Mouse (Mus musculus): ENCODE results near the gene Vps26a. TPM values are rescaled to one million over a fixed set of nuclear protein-coding genes. Genes with fewer than 3 reads are reported as not detected.
A peak's percentile ranks its signal among the peaks of the same experiment; 100 is the strongest.

The Vps26a gene
- polyA plus RNA-seq, 1 experiment from 2014 or later: 72.8 TPM

GRCm38 (mm10) chr10:62450280-62450640 lies 36.3 kb downstream of the Vps26a start:
- peak overlapping the region; percentile 93 for H3K9ac ChIP-seq (replicated peaks)
- peak overlapping the region; percentile 88 for H3K4me3 ChIP-seq (replicated peaks)
- H3K4me1 ChIP-seq (replicated peaks): peaks cover 14% of the 10 kb centered on the region
- no peaks in the 10 kb centered on the region for H3K27me3 ChIP-seq
- peak overlapping the region; percentile 77; the same call in 1 of the 2 replicates for H3K27ac ChIP-seq
- peaks cover 31% of the 10 kb centered on the region for H3K36me3 ChIP-seq
- ATAC-seq (ENCODE audit: insufficient number of reproducible peaks, insufficient read depth, low FRiP score, low TSS enrichment, low read depth): 0 out of 2 replicates have a peak, but pooled peaks have one; percentile 4
- H3K4me2 ChIP-seq: peak overlapping the region; percentile 60
- WGBS: 41% methylated on average over 18 of the region's 18 CpGs
- H3K9me3 ChIP-seq: no peaks in the 10 kb centered on the region

- Histone ChIP-seq H3K9ac (replicated peaks) (peak within 1 kb of the TSS; percentile 93), H3K4me3 (replicated peaks) (peak within 1 kb of the TSS; percentile 88), H3K4me1 (replicated peaks) (peaks cover 14% of the 10 kb centered on the region), H3K9me3 (no peaks in the 10 kb centered on the region), H3K27me3 (no peaks in the 10 kb centered on the region), H3K36me3 (peaks cover 32% of the 10 kb centered on the region), H3K4me2 (peak within 1 kb of the TSS; percentile 60), H3K27ac (peak within 1 kb of the TSS; percentile 77)
- ATAC-seq (ENCODE audit: insufficient number of reproducible peaks, insufficient read depth, low FRiP score, low TSS enrichment, low read depth): peak; percentile 84
- under 1% methylated on average over 73 of the region's 73 CpGs for WGBS
Measured at GRCm38 (mm10) chr10:62449364-62450279, 37.0 kb downstream of the Vps26a start, which contains the start of the genes 4930507D05Rik and Supv3l1. Gene 4930507D05Rik (plus strand): TSS chr10:62449489. Gene Supv3l1 (minus strand): TSS chr10:62449738.

DNA sequence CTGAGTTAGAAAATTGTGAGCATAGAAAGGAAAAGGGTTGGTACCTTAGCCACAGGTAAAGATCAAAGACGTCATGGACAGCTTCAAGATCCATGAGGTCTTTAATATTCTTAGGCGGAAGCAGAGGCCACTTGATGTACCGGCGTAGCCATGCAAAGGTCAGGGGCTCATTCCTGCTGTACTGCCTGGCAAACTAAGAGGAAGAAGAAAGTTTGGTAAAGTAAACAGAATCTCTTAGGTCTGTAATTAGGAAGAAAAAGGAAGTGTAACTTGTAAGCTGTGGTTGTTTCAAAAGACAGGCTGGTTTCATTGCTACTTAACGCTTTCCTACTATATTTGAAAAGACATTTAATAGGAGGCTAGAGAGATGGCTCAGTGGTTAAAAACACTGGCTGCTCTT lies 56.2 kb downstream of the Vps26a start:
- no peak for ATAC-seq (ENCODE audit: insufficient number of reproducible peaks, insufficient read depth, low FRiP score, low TSS enrichment, low read depth)
- Histone ChIP-seq H3K36me3 (peaks cover 77% of the 10 kb centered on the region), H3K9me3 (no peaks in the 10 kb centered on the region), H3K4me3 (replicated peaks) (no peak overlapping the region), H3K4me1 (replicated peaks) (peaks cover 13% of the 10 kb centered on the region), H3K27me3 (no peaks in the 10 kb centered on the region), H3K4me2 (no peak overlapping the region), H3K9ac (replicated peaks) (no peak overlapping the region), H3K27ac (no peak overlapping the region)
- WGBS: 96% methylated on average over 5 of the region's 5 CpGs

- H3K4me3 ChIP-seq (replicated peaks): no peak overlapping the region
- peak; percentile 86 for ATAC-seq (ENCODE audit: insufficient number of reproducible peaks, insufficient read depth, low FRiP score, low TSS enrichment, low read depth)
- H3K4me2 ChIP-seq: no peak overlapping the region
- H3K27me3 ChIP-seq: no peaks in the 10 kb centered on the region
- no peak overlapping the region for H3K9ac ChIP-seq (replicated peaks)
- 31% methylated on average over 9 of the region's 9 CpGs for WGBS
- H3K4me1 ChIP-seq (replicated peaks): peaks cover 34% of the 10 kb centered on the region
- peaks cover 28% of the 10 kb centered on the region for H3K36me3 ChIP-seq
- H3K27ac ChIP-seq: peak overlapping the region; percentile 71
- no peaks in the 10 kb centered on the region for H3K9me3 ChIP-seq
Measured at GRCm38 (mm10) chr10:62425081-62425871, 61.3 kb downstream of the Vps26a start.

DNA sequence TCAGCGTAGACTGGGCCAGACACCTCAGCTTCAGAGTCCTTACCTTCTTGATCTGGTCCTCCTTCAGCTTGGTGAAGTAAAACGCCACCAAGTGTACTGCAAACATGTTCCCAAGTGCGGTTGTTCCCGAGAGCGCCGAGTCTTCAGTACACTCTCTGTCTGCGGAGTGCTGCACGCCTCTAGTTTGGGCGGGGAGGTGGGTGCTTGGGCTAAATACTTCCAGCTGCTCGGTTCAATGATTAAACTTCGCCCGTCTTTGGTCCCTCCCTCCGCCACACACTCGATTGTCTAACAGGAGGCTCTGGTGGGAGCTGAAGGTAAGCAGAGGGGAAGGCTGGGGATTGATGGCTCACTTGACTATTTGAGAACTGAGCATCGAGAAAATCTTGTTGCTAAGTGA lies 64.3 kb downstream of the Vps26a start, which contains the start of gene Hkdc1:
Gene Hkdc1, minus strand, starts transcription at position 237 of the 400 bp plus-strand sequence.
- H3K4me2 ChIP-seq: peak within 1 kb of the TSS; percentile 15; the same call in 1 of the 2 replicates
- H3K27me3 ChIP-seq: no peaks in the 10 kb centered on the region
- H3K9me3 ChIP-seq: no peaks in the 10 kb centered on the region
- H3K4me3 ChIP-seq (replicated peaks): no peak within 1 kb of the TSS
- peak within 1 kb of the TSS; percentile 56; the same call in 1 of the 2 replicates for H3K27ac ChIP-seq
- no peaks in the 10 kb centered on the region for H3K36me3 ChIP-seq
- H3K4me1 ChIP-seq (replicated peaks): peaks cover 34% of the 10 kb centered on the region
- WGBS: 25% methylated on average over 15 of the region's 15 CpGs
- ATAC-seq (ENCODE audit: insufficient number of reproducible peaks, insufficient read depth, low FRiP score, low TSS enrichment, low read depth): peak; percentile 48; the same call in 1 of the 2 replicates
- 0 out of 2 replicates have a peak within 1 kb of the TSS, but pooled peaks have one; percentile 12 for H3K9ac ChIP-seq (replicated peaks)

DNA sequence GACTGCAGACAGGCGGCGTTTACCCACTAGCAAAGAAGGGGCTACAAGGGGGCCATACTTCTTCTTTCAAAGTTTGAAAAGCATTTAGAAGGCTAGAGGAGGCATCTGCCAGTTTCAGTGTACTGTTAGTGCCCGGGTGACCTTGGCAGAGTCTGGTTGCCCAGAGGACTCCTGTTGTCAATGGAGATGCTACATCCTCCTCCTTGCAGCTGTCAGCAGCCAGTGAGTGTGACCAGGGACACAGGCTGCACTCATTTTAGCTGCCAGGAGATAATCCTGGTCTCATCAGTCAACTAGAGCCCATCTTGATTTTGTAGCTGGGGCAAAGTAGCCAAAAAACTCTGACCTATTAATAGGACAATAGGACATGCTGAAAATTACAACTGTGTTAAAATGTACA lies 65.5 kb downstream of the Vps26a start:
- Histone ChIP-seq H3K4me1 (replicated peaks) (peaks cover 28% of the 10 kb centered on the region), H3K27ac (no peak overlapping the region), H3K9ac (replicated peaks) (no peak overlapping the region), H3K4me3 (replicated peaks) (no peak overlapping the region), H3K27me3 (no peaks in the 10 kb centered on the region), H3K36me3 (no peaks in the 10 kb centered on the region), H3K4me2 (no peak overlapping the region), H3K9me3 (no peaks in the 10 kb centered on the region)
- WGBS: 90% methylated on average over 3 of the region's 3 CpGs
- ATAC-seq (ENCODE audit: insufficient number of reproducible peaks, insufficient read depth, low FRiP score, low TSS enrichment, low read depth): no peak

DNA sequence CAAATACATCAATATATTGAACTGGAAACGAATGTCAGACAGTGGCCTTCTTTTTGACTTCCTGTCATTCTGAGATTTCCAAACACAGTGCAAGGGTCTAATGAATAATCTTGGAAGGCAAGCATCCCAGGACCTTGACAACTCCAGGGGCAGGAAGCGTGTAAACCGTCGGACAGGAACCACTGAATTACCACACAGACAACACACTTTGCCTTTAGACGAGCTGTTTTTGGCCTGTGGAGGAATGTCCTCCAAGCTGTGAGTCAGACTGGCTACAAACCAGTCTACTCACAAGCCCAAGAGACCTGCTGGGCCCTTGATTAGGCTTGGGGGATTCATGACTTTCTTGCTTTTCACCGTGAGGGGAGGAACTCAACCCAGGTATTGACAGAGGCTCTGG lies 66.2 kb downstream of the Vps26a start:
- no peak overlapping the region for H3K4me2 ChIP-seq
- no peak for ATAC-seq (ENCODE audit: insufficient number of reproducible peaks, insufficient read depth, low FRiP score, low TSS enrichment, low read depth)
- no peak overlapping the region for H3K27ac ChIP-seq
- no peak overlapping the region for H3K9ac ChIP-seq (replicated peaks)
- no peak overlapping the region for H3K4me3 ChIP-seq (replicated peaks)
- peaks cover 20% of the 10 kb centered on the region for H3K4me1 ChIP-seq (replicated peaks)
- no peaks in the 10 kb centered on the region for H3K27me3 ChIP-seq
- H3K36me3 ChIP-seq: no peaks in the 10 kb centered on the region
- 69% methylated on average over 6 of the region's 6 CpGs for WGBS
- H3K9me3 ChIP-seq: no peaks in the 10 kb centered on the region

GRCm38 (mm10) chr10:62419422-62419821 lies 67.2 kb downstream of the Vps26a start:
- H3K9me3 ChIP-seq: no peaks in the 10 kb centered on the region
- H3K4me1 ChIP-seq (replicated peaks): peaks cover 11% of the 10 kb centered on the region
- no peak overlapping the region for H3K9ac ChIP-seq (replicated peaks)
- no peaks in the 10 kb centered on the region for H3K36me3 ChIP-seq
- WGBS: 78% methylated on average over 5 of the region's 5 CpGs
- H3K27me3 ChIP-seq: no peaks in the 10 kb centered on the region
- H3K4me3 ChIP-seq (replicated peaks): no peak overlapping the region
- ATAC-seq (ENCODE audit: insufficient number of reproducible peaks, insufficient read depth, low FRiP score, low TSS enrichment, low read depth): no peak
- H3K4me2 ChIP-seq: no peak overlapping the region
- H3K27ac ChIP-seq: no peak overlapping the region

GRCm38 (mm10) chr10:62418831-62419356 lies 67.7 kb downstream of the Vps26a start:
- no peak overlapping the region for H3K27ac ChIP-seq
- no peaks in the 10 kb centered on the region for H3K27me3 ChIP-seq

DNA sequence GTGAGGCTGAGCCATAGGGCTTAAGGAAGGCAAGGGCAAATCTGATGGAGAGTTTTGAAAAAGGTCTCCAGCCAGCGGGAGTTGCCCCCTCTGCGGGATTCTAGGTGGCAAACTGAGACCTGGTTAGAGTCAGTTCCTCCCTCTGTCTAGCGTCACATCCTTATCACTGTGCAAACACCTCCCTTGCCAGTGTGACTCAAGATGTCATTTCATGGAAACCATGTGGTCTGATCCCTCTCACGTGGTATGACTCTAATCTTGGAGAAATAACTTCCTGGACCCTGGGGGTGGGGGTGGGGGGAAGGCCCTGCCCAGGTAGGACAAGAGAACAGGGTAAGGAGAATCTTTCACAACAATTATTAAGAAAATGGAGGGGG lies 73.0 kb downstream of the Vps26a start:
- 28% methylated on average over 4 of the region's 4 CpGs for WGBS

More at GRCm38 (mm10) chr10:62418831-62419356, 67.7 kb downstream of the Vps26a start:
- H3K9me3 ChIP-seq: no peaks in the 10 kb centered on the region
- 76% methylated on average over 7 of the region's 7 CpGs for WGBS
- peaks cover 9% of the 10 kb centered on the region for H3K4me1 ChIP-seq (replicated peaks)
- no peak overlapping the region for H3K4me2 ChIP-seq
- H3K9ac ChIP-seq (replicated peaks): no peak overlapping the region
- no peak overlapping the region for H3K4me3 ChIP-seq (replicated peaks)
- H3K36me3 ChIP-seq: no peaks in the 10 kb centered on the region
- no peak for ATAC-seq (ENCODE audit: insufficient number of reproducible peaks, insufficient read depth, low FRiP score, low TSS enrichment, low read depth)

More for the DNA sequence above, 73.0 kb downstream of the Vps26a start:
- no peak overlapping the region for H3K4me3 ChIP-seq (replicated peaks)
- no peak overlapping the region for H3K9ac ChIP-seq (replicated peaks)
- no peak overlapping the region for H3K27ac ChIP-seq
- H3K4me2 ChIP-seq: no peak overlapping the region
- H3K9me3 ChIP-seq: no peaks in the 10 kb centered on the region
- no peaks in the 10 kb centered on the region for H3K36me3 ChIP-seq
- no peak for ATAC-seq (ENCODE audit: insufficient number of reproducible peaks, insufficient read depth, low FRiP score, low TSS enrichment, low read depth)
- H3K27me3 ChIP-seq: 0 out of 2 replicates have a peak, but pooled peaks cover 2% of the 10 kb centered on the region
- peaks cover 8% of the 10 kb centered on the region for H3K4me1 ChIP-seq (replicated peaks)
